Mouse (Mus musculus) neural tube, embryonic 13.5 days (tissue): ENCODE measurements around the gene Apba2. TPM values are rescaled to one million over a fixed set of nuclear protein-coding genes. Genes with fewer than 3 reads are reported as not detected.

Experiments
- ATAC-seq: fragments of 200-750 bp; cut with Nextera tagmentation; 2 replicates; pipeline ENCODE4 v1.8.0; 2017; ENCODE audit warnings: low read depth, mild to moderate bottlenecking, moderate TSS enrichment, moderate library complexity
- H3K27ac ChIP-seq: fragments of 300-500 bp; sonication (generic); replicated peaks from 2 replicates; pipeline ENCODE4 v1.5.1; 2015; ENCODE audit warnings: moderate library complexity, mild to moderate bottlenecking, inconsistent platforms
- H3K27me3 ChIP-seq: fragments of 300-500 bp; sonication (generic); 2 replicates; pipeline ENCODE4 v1.6.1; 2015; ENCODE audit warnings: mild to moderate bottlenecking, inconsistent platforms
- H3K36me3 ChIP-seq: fragments of 300-500 bp; sonication (generic); 2 replicates; pipeline ENCODE4 v1.6.1; 2015; ENCODE audit warnings: mild to moderate bottlenecking, inconsistent platforms
- H3K4me1 ChIP-seq: fragments of 300-500 bp; sonication (generic); replicated peaks from 2 replicates; pipeline ENCODE4 v1.6.1; 2015; ENCODE audit warnings: inconsistent platforms
- H3K4me2 ChIP-seq: fragments of 300-500 bp; sonication (generic); 2 replicates; pipeline ENCODE4 v1.6.1; 2015; ENCODE audit warnings: inconsistent platforms, mild to moderate bottlenecking, moderate library complexity
- H3K4me3 ChIP-seq: fragments of 300-500 bp; sonication (generic); 2 replicates; pipeline ENCODE4 v1.5.1; 2015; ENCODE audit warnings: mild to moderate bottlenecking, inconsistent platforms
- H3K9ac ChIP-seq: fragments of 300-500 bp; sonication (generic); 2 replicates; pipeline ENCODE4 v1.6.1; 2015; ENCODE audit warnings: moderate library complexity, mild to moderate bottlenecking, inconsistent platforms
- H3K9me3 ChIP-seq: fragments of 300-500 bp; sonication (generic); 2 replicates; pipeline ENCODE4 v1.6.1; 2016; ENCODE audit warnings: inconsistent platforms
- WGBS: fragments of 180-500 bp; shearing (Covaris S2); methylation state at CpG from one replicate; pipeline ENCODE4 v1.1.7; 2015; 5-methylcytosine and 5-hydroxymethylcytosine counted together
- polyA plus RNA-seq: library from polyadenylated mRNA; unstranded; fragments of >200 nt; fragmentation: Nextera tagmentation; extraction: Ambion mirVana; gene quantifications from 2 replicates; pipeline ENCODE4 v1.2.1, GENCODE M21; 2015

Gene Apba2
- polyA plus RNA-seq, 1 experiment from 2014 or later, result 141 TPM

DNA sequence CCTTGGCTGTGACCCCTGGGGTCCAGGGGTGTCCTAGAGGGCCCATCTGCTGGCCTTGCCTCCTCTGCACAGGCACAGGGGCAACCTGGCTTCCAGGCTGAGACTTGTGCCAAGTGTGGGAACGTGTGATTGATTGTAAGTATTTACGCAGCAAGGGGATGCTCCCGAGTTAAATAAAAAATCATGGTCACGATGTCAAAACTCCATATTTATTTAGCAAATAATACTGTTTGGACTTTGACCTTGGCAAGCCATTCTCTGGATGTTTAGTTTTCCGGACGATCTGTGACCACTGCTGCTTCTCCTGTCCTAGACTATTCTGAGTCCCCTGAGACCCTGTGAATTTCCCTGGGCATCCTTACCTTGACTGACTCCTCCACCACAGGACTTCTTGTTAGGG lies 252.2 kb downstream of the Apba2 start:
- Histone ChIP-seq H3K27ac (0 out of 2 replicates have a peak overlapping the region, but pooled peaks have one; percentile 33), H3K9ac (no peak overlapping the region), H3K4me2 (no peak overlapping the region), H3K9me3 (no peaks in the 10 kb centered on the region), H3K4me3 (no peak overlapping the region), H3K27me3 (no peaks in the 10 kb centered on the region), H3K4me1 (peaks cover 16% of the 10 kb centered on the region), H3K36me3 (peaks cover 18% of the 10 kb centered on the region; the same call in 1 of the 2 replicates)
- ATAC-seq, result no peak
- WGBS, result 71% methylated on average over 6 of the region's 6 CpGs

DNA sequence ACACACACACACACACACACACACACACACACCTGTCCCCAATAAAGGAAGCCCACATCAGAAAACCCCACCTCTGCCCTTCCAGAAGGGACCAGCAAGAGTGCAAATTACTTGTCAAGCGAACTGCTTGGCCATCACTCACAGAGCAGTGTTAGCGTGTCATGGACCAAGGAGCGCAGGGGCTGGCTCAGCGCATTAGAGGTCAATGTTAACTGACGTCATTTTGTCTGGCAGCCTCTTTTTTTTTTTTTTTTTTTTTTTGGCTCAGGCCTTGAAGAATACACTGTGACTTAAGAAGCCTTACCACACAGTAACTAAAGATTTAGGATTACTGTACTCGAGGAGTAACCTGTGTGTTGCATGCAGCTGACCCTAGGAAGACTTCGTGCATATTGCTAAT lies 252.7 kb downstream of the Apba2 start:
- Histone ChIP-seq H3K4me1 (peaks cover 16% of the 10 kb centered on the region), H3K27me3 (no peaks in the 10 kb centered on the region), H3K9me3 (no peaks in the 10 kb centered on the region), H3K9ac (no peak overlapping the region), H3K4me2 (no peak overlapping the region), H3K27ac (no peak overlapping the region), H3K36me3 (peaks cover 15% of the 10 kb centered on the region; the same call in 1 of the 2 replicates), H3K4me3 (no peak overlapping the region)
- WGBS, result 65% methylated on average over 7 of the region's 7 CpGs
- no peak for ATAC-seq

DNA sequence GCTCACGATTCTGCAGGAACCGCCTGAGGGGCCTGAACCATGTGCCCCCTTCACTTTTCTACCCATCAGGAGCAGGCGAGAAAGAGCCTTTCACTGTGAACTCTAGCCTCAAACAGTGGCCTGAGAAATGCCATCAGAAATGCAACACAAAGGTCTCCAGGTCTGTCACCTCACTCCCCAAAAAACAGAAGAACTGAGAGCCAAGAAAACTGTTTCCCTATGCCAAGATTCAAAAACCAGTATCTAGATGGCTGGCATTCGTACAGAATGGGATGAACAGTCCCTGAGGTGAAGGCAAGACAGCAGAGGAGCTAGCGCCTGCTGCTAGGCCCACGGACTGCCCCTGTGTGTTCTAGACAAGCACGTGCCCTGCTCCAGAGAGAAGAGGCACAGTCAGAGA lies 253.6 kb downstream of the Apba2 start:
- H3K36me3 ChIP-seq, result peaks cover 11% of the 10 kb centered on the region; the same call in 1 of the 2 replicates
- no peak overlapping the region for H3K4me3 ChIP-seq
- WGBS, result 92% methylated on average over 7 of the region's 7 CpGs
- no peak overlapping the region for H3K9ac ChIP-seq
- no peaks in the 10 kb centered on the region for H3K27me3 ChIP-seq
- H3K4me2 ChIP-seq, result no peak overlapping the region
- H3K27ac ChIP-seq, result no peak overlapping the region
- peaks cover 16% of the 10 kb centered on the region for H3K4me1 ChIP-seq
- H3K9me3 ChIP-seq, result no peaks in the 10 kb centered on the region
- ATAC-seq, result no peak

DNA sequence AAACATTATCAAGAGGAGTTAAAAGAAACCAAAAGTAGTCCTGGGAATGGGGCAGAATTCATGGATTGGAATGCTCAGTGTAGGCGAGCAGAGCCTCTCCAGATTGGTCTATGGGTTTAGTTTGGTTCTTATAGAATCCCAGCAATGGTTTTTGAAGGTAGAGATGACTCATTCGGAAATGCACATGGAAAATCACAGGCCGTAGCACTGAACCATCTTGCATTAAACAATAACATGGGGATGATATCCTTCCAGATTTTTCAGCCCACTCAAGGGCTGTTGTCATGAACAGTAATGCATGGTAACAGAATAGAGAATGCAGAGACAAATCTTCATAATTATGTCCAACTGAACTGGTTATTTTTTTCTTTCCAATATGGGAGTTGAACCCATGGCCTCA lies 264.1 kb downstream of the Apba2 start:
- H3K27me3 ChIP-seq, result no peaks in the 10 kb centered on the region
- 85% methylated on average over 3 of the region's 3 CpGs for WGBS

DNA sequence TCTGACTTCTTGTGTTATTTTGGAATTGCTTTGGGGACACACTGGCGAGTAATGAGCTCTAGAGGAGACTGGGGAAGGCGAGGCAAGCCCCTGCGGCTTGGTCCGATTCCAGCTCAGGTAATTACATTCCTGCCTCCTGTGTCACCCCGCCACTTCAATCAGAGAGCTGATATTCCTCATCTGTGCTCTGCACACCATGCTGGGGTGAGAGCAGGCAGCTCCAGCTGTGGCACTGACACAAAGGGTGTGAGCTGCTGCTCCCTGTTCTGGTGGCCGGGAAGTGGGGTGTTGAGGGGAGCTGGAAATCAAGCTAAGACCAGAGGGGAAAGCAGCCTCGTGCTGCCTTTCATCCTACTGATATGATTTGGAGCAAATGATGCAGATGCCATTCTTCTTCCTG lies 268.3 kb downstream of the Apba2 start:
- peaks cover 30% of the 10 kb centered on the region for H3K4me1 ChIP-seq
- peak overlapping the region; percentile 54 for H3K27ac ChIP-seq
- H3K36me3 ChIP-seq, result no peaks in the 10 kb centered on the region
- WGBS, result 50% methylated on average over 7 of the region's 7 CpGs
- no peak for ATAC-seq
- H3K27me3 ChIP-seq, result no peaks in the 10 kb centered on the region
- no peaks in the 10 kb centered on the region for H3K9me3 ChIP-seq
- H3K9ac ChIP-seq, result peak overlapping the region; percentile 39; the same call in 1 of the 2 replicates
- H3K4me2 ChIP-seq, result no peak overlapping the region
- H3K4me3 ChIP-seq, result no peak overlapping the region

More for the DNA sequence above, 264.1 kb downstream of the Apba2 start:
- H3K36me3 ChIP-seq, result no peaks in the 10 kb centered on the region
- H3K4me2 ChIP-seq, result no peak overlapping the region
- no peak overlapping the region for H3K27ac ChIP-seq
- ATAC-seq, result no peak
- H3K4me1 ChIP-seq, result peaks cover 15% of the 10 kb centered on the region
- H3K9me3 ChIP-seq, result no peaks in the 10 kb centered on the region
- H3K9ac ChIP-seq, result no peak overlapping the region
- H3K4me3 ChIP-seq, result no peak overlapping the region

DNA sequence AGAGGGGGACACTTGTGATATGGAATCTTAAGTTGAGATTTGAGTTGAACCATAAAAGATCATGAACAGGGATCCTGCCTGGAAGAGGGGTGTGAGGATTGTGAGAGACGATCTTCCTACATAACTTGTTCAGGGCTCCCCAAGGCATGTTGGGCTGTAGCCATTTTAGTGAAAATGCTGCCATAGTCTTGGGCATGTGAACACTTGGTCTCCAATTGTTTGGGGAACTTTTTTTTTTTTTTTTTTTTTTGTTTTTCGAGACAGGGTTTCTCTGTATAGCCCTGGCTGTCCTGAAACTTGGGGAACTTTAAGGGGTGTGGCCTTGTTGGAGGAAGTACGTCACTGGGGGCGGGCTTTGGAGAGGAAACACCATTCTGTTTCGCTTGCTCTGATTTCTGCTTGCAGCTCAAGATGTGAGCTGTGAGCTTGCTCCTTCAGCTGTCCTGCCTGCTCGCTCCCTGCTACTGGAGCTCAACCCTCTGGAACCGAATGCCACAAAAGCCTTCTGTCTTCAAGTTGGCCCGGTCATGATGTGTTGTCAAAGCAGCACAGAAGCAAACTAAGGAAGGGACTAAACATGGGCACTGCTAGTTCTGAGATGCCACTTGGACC lies 269.4 kb downstream of the Apba2 start:
- no peaks in the 10 kb centered on the region for H3K36me3 ChIP-seq
- ATAC-seq, result peak; percentile 45; the same call in 1 of the 2 replicates
- H3K9ac ChIP-seq, result 0 out of 2 replicates have a peak overlapping the region, but pooled peaks have one; percentile 31
- no peaks in the 10 kb centered on the region for H3K9me3 ChIP-seq
- peak overlapping the region; percentile 44 for H3K4me2 ChIP-seq
- peak overlapping the region; percentile 27 for H3K4me3 ChIP-seq
- WGBS, result 49% methylated on average over 8 of the region's 8 CpGs
- H3K4me1 ChIP-seq, result peaks cover 30% of the 10 kb centered on the region
- no peaks in the 10 kb centered on the region for H3K27me3 ChIP-seq
- peak overlapping the region; percentile 46; the same call in 1 of the 2 replicates for H3K27ac ChIP-seq

DNA sequence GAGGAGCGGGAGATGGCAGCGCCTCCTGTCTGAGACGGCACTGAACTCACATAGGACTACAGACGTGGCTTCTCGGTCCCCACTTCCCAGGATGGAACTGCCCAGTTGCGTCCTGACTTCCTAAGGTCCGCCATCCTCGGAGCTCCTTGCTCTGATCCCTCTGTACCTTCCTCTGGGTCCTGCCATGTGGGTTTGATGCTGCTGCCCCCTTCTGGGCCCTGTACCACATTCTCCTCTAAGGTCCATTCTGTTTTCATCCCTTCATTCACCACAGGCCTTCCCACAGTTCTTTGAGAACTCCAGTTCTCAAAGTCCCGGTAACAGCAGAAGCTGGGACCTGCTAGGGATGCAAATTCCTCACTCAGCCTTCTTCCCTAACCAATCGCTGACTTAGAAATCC lies 272.0 kb downstream of the Apba2 start:
- Histone ChIP-seq H3K4me3 (no peak overlapping the region), H3K27ac (no peak overlapping the region), H3K9ac (no peak overlapping the region), H3K4me2 (no peak overlapping the region), H3K27me3 (no peaks in the 10 kb centered on the region), H3K4me1 (peaks cover 30% of the 10 kb centered on the region), H3K9me3 (no peaks in the 10 kb centered on the region), H3K36me3 (no peaks in the 10 kb centered on the region)
- no peak for ATAC-seq
- 43% methylated on average over 10 of the region's 10 CpGs for WGBS

DNA sequence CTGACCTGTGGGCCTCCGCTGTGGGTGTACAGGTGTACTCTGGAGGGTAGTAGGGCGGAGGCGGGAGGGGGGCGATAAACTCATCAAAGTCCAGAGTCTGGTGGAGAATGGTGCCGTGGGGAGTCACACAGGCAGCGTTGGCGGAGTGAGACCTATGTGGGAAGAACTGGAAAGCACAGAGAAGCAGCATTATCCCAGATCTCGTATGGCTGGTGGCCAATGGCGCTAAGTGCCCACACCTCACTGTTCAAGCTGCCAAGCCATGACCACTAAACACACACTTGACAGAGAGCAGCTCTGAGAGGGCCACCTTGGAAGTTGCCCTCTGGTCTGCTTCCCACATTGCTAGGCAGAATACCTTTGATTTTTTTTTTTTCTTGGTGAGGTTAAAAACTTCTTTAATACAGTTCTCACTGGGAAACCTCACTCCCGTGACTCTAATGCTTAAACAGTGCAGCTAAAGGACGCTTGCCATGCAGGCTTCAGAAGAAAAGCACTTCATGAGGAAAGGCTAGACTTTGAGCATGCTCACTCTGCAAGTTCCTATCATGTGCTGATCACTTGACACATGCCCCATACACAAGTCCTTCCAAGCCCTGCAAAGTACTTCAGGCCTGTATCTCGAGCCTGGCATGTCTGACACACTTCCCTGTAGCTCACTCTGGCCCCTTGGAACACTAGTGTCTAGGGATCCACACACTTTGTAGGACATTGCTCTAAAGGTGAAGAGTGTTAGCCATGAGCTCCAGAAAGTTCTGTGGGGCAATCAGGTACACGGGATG lies 275.4 kb downstream of the Apba2 start:
- H3K36me3 ChIP-seq, result no peaks in the 10 kb centered on the region
- WGBS, result 83% methylated on average over 13 of the region's 13 CpGs
- H3K4me1 ChIP-seq, result peaks cover 17% of the 10 kb centered on the region
- no peak overlapping the region for H3K4me2 ChIP-seq
- no peaks in the 10 kb centered on the region for H3K27me3 ChIP-seq
- H3K27ac ChIP-seq, result no peak overlapping the region
- H3K4me3 ChIP-seq, result no peak overlapping the region
- no peaks in the 10 kb centered on the region for H3K9me3 ChIP-seq
- no peak for ATAC-seq
- H3K9ac ChIP-seq, result no peak overlapping the region

DNA sequence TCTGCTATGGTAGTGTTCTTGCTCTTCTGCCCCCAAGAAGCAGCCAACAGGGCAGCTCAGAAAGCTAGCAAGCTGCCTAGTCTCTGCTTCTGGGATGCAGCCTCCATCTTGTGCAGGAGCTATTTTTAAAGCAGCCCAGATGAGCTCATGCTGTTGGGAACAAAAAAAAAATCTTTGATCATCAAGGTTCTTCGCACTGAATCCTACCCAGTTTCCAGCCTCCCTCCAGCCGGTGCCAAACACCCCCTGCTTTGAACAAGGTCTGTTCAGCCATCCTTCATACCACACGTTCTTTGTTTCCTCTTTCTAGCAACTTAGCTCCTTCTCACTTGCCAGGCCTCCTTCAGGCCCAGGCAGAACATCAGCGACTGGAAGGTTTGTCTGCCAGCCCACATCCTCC lies 278.0 kb downstream of the Apba2 start:
- H3K4me2 ChIP-seq, result no peak overlapping the region
- H3K4me3 ChIP-seq, result no peak overlapping the region
- H3K9me3 ChIP-seq, result no peaks in the 10 kb centered on the region
- no peak overlapping the region for H3K9ac ChIP-seq
- no peak overlapping the region for H3K27ac ChIP-seq
- ATAC-seq, result no peak
- H3K4me1 ChIP-seq, result peaks cover 14% of the 10 kb centered on the region
- no peaks in the 10 kb centered on the region for H3K27me3 ChIP-seq
- no peaks in the 10 kb centered on the region for H3K36me3 ChIP-seq
- WGBS, result 77% methylated on average over 4 of the region's 4 CpGs

DNA sequence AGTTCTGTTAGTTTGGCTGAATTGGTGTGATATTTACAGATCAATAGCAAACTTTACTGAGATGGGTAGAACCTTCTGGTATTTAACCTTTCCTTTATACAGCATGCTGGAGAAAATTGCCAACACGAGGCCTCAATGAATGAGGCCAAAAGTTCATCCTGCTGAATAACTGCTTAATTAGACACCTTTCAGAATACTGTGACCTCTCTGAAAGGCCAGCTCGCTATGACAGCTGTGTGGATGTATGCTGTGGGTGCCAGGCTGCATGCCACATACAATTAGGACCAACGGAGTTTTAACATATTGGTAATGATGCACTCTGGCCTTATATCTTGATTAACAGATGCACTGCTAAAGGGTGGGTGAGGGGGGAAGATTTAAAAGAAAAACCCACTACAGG lies 283.5 kb downstream of the Apba2 start:
- 36% methylated on average over 3 of the region's 3 CpGs for WGBS
- ATAC-seq, result no peak
- no peak overlapping the region for H3K9ac ChIP-seq

DNA sequence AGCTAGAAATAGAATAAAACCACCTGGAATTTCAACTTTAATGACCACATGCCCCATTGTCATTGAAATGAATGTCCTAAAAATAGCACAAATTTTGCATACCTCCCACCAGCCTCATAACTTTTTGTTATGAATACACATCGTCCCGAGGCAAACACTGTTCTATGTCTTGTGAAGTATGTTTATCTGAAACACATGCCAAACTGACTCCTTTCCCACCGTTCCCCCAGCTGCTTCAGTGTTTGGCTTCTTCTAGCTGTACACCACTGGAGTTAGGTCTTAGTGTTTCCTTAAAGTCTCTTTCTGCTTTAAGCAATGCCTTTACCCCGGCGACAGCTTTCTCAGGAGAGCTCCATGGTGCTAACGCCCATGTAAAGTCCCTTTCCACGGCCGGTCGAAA lies 289.6 kb downstream of the Apba2 start:
- no peak overlapping the region for H3K27ac ChIP-seq
- WGBS, result 70% methylated on average over 9 of the region's 9 CpGs
- H3K4me2 ChIP-seq, result no peak overlapping the region
- no peaks in the 10 kb centered on the region for H3K9me3 ChIP-seq
- no peak overlapping the region for H3K9ac ChIP-seq
- H3K36me3 ChIP-seq, result no peaks in the 10 kb centered on the region
- no peak for ATAC-seq
- no peak overlapping the region for H3K4me3 ChIP-seq
- no peaks in the 10 kb centered on the region for H3K27me3 ChIP-seq
- H3K4me1 ChIP-seq, result 0 out of 2 replicates have a peak, but pooled peaks cover 4% of the 10 kb centered on the region

More for the DNA sequence above, 283.5 kb downstream of the Apba2 start:
- Histone ChIP-seq H3K27ac (no peak overlapping the region), H3K27me3 (no peaks in the 10 kb centered on the region), H3K36me3 (no peaks in the 10 kb centered on the region), H3K4me2 (no peak overlapping the region), H3K4me1 (peaks cover 14% of the 10 kb centered on the region), H3K4me3 (no peak overlapping the region), H3K9me3 (no peaks in the 10 kb centered on the region)

DNA sequence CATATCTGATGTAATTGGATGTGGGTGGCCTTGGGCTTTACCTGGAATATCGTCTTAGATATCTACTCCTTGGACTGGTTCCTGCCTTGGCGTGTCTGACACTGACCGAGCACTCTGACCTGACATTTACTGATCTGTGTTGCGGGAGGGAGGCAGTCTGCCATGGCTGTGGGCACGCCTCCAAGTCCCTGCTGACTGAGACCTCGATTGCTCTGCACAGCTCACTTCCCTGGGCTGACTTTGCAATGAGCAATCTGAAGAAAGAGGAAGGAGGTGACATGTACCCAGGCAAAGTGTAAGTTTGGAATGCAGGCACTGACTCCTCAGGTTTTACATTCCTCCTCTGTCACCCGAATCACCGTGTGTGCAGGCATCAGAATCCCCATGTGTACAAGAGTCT lies 290.5 kb downstream of the Apba2 start:
- no peaks in the 10 kb centered on the region for H3K9me3 ChIP-seq
- H3K4me2 ChIP-seq, result no peak overlapping the region
- WGBS, result 65% methylated on average over 8 of the region's 8 CpGs
- H3K27ac ChIP-seq, result no peak overlapping the region
- H3K36me3 ChIP-seq, result no peaks in the 10 kb centered on the region
- no peaks in the 10 kb centered on the region for H3K27me3 ChIP-seq
- no peak for ATAC-seq
- no peak overlapping the region for H3K4me3 ChIP-seq
- H3K9ac ChIP-seq, result no peak overlapping the region
- H3K4me1 ChIP-seq, result 0 out of 2 replicates have a peak, but pooled peaks cover 4% of the 10 kb centered on the region
